Mouse (Mus musculus): ENCODE results near the gene Prpf38b.

DNA sequence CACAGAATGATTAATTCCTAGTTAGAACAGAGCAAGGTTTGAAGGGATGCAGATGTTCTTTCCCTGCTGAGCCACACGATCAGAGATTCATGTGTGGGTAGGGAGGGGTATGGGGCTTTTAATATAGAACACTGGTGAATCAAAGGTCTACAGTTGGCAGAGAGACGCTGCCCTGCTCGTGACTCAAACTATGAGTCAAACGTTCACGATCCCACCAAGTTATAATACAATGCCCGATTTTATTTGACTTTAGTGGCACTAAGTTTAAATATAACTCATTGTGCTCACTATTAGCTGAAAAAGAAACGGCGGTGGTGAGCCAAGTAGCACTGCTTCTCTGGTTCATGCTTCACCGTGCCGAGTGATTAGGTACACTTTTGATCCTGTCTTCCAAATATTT lies 48.4 kb downstream of the Prpf38b start:
- TF ChIP-seq EP300 (IDR thresholded peaks at IDR 0.05; ENCODE audit: low read depth) (no peak), CTCF (IDR thresholded peaks at IDR 0.05; ENCODE audit: low read depth) (no peak)
